Mouse (Mus musculus): Measurements from ENCODE around the gene Rictor.

DNA sequence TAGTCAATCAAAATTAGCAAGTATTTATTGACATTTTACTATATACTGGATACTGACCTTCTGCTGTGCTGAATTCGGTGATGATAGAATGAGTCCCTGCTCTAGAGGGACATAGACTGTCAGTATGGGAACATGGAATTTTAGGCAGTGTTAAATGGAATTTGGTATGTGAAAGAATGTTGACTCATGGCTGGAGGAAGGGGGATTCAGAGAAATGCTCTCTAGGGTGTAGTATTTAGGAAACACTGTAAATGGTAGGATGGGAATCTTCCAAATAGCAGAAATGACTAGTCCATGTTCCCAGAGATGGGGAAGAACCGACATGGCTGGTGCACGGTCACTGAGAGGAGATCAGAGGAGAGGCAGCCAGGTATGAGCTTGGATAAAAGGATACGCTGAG is 13.6 kb downstream of the Rictor start:
- TF ChIP-seq POLR2A (IDR thresholded peaks at IDR 0.05; ENCODE audit: extremely low read depth, insufficient read depth, low read length), result no peak
- no peak for TF ChIP-seq CTCF (IDR thresholded peaks at IDR 0.05; ENCODE audit: extremely low read depth, insufficient read depth, low read length)
